Mouse (Mus musculus) liver, embryonic 14.5 days (tissue): Measurements from ENCODE around the gene Cnp. TPM values are rescaled to one million over a fixed set of nuclear protein-coding genes. Genes with fewer than 3 reads are reported as not detected.

Experiments
- ATAC-seq: fragments of 200-750 bp; cut with Nextera tagmentation; 2 replicates; pipeline ENCODE4 v1.8.0; 2017; ENCODE audit warnings: moderate number of reproducible peaks, mild to moderate bottlenecking, moderate library complexity; ENCODE audit not compliant: insufficient read depth
- DNase-seq, 3 experiments: peaks; one replicate each; pipeline ENCODE4 v3.0.0-alpha.2; 2012 to 2013; ENCODE audit warnings: low read depth in 3 of 3, low spot score in 3 of 3
- H3K27ac ChIP-seq: fragments of 300-500 bp; sonication (generic); 2 replicates; pipeline ENCODE4 v1.5.1; 2014; ENCODE audit warnings: moderate library complexity, mild to moderate bottlenecking, control low read depth, inconsistent platforms
- H3K27me3 ChIP-seq: fragments of 300-500 bp; sonication (generic); 2 replicates; pipeline ENCODE4 v1.6.1; 2014; ENCODE audit warnings: mild to moderate bottlenecking, low read length, moderate library complexity; ENCODE audit not compliant: control insufficient read depth, insufficient read depth
- H3K36me3 ChIP-seq: fragments of 300-500 bp; sonication (generic); replicated peaks from 2 replicates; pipeline ENCODE4 v1.6.1; 2014; ENCODE audit warnings: low read depth; ENCODE audit not compliant: control insufficient read depth, insufficient read depth
- H3K4me1 ChIP-seq, 2 experiments: fragments of 200-500 bp in 1 of 2; fragments of 300-500 bp in 1 of 2; sonication (generic) in 1 of 2; replicated peaks; 2 replicates each; pipeline ENCODE4 v1.6.1; 2012 to 2014; ENCODE audit warnings: antibody characterized with exemption in 1 of 2, inconsistent platforms in 1 of 2, low read length in 1 of 2; ENCODE audit not compliant: control insufficient read depth in 2 of 2, insufficient read depth in 2 of 2
- H3K4me2 ChIP-seq: fragments of 300-500 bp; sonication (generic); 2 replicates; pipeline ENCODE4 v1.6.1; 2014; ENCODE audit warnings: low read depth, mild to moderate bottlenecking, control low read depth, moderate library complexity
- H3K4me3 ChIP-seq, 2 experiments: fragments of 200-500 bp in 1 of 2; fragments of 300-500 bp in 1 of 2; sonication (generic) in 1 of 2; 2 replicates each; pipeline ENCODE4 v1.5.1; 2012 to 2014; ENCODE audit warnings: low read depth in 2 of 2, low read length in 2 of 2, mild to moderate bottlenecking in 2 of 2, control low read depth in 1 of 2, inconsistent platforms in 1 of 2, moderate library complexity in 1 of 2; ENCODE audit not compliant: insufficient read depth in 1 of 2
- H3K9ac ChIP-seq: fragments of 300-500 bp; sonication (generic); replicated peaks from 2 replicates; pipeline ENCODE4 v1.6.1; 2014; ENCODE audit warnings: mild to moderate bottlenecking, control low read depth, moderate library complexity
- H3K9me3 ChIP-seq: fragments of 300-500 bp; sonication (generic); 2 replicates; pipeline ENCODE4 v1.6.1; 2016; ENCODE audit warnings: low read length, mixed read lengths; ENCODE audit not compliant: control insufficient read depth
- CTCF ChIP-seq: IDR thresholded peaks from 2 replicates; pipeline ENCODE4 v1.5.1; 2016; ENCODE audit warnings: antibody characterized with exemption, low read depth, control low read depth
- EP300 ChIP-seq: IDR thresholded peaks from 2 replicates; pipeline ENCODE4 v1.6.1; 2016; ENCODE audit warnings: antibody characterized with exemption, low read depth
- WGBS: fragments of 180-500 bp; shearing (Covaris S2); extraction: QIAGEN DNeasy Blood & Tissue Kit; methylation state at CpG from one replicate; pipeline ENCODE4 v1.1.7; 2014; ENCODE audit not compliant: insufficient replicate concordance; 5-methylcytosine and 5-hydroxymethylcytosine counted together
- polyA plus RNA-seq, 2 experiments: library from polyadenylated mRNA; depleted of rRNA in 1 of 2; stranded (reverse) in 1 of 2; unstranded in 1 of 2; fragments of >200 nt; fragmentation: Nextera tagmentation in 1 of 2; extraction: Ambion mirVana in 1 of 2; gene quantifications; 2 replicates each; pipeline versions ENCODE4 v1.2.1 to v1.2.3; 2012 to 2014

Cnp gene
- polyA plus RNA-seq, 2 experiments, result 6.3 to 10.0 TPM

- Histone ChIP-seq H3K4me1 (peaks cover 0 to 6% of the 10 kb centered on the region in 2 experiments; a peak in 1 of 4 replicates), H3K4me3 (no peak overlapping the region), H3K9me3 (no peaks in the 10 kb centered on the region), H3K9ac (no peak overlapping the region), H3K27me3 (no peaks in the 10 kb centered on the region), H3K27ac (no peak overlapping the region), H3K36me3 (no peaks in the 10 kb centered on the region), H3K4me2 (no peak overlapping the region)
- 68% methylated on average over 4 of the region's 4 CpGs for WGBS
- no peak for ATAC-seq
- DNase-seq, result no peak
- TF ChIP-seq CTCF (no peak), EP300 (no peak)
These were observed 21.9 kb upstream of the Cnp start for GRCm38 (mm10) chr11:100552842-100553241.

GRCm38 (mm10) chr11:100555583-100555982 is 19.1 kb upstream of the Cnp start:
- Histone ChIP-seq H3K9ac (no peak overlapping the region), H3K27me3 (no peaks in the 10 kb centered on the region), H3K9me3 (no peaks in the 10 kb centered on the region), H3K4me1 (no peaks in the 10 kb centered on the region), H3K27ac (no peak overlapping the region), H3K4me2 (peak overlapping the region; percentile 44), H3K36me3 (no peaks in the 10 kb centered on the region), H3K4me3 (peak overlapping the region in 1 of 2 experiments; percentile 26; a peak in 1 of 4 replicates)
- DNase-seq, result peak; percentile 49 to 55 (median 55)
- ATAC-seq, result 0 out of 2 replicates have a peak, but pooled peaks have one; percentile 53
- TF ChIP-seq EP300 (no peak), CTCF (peak; percentile 79)
- 9% methylated on average over 11 of the region's 11 CpGs for whole genome bisulfite sequencing

DNA sequence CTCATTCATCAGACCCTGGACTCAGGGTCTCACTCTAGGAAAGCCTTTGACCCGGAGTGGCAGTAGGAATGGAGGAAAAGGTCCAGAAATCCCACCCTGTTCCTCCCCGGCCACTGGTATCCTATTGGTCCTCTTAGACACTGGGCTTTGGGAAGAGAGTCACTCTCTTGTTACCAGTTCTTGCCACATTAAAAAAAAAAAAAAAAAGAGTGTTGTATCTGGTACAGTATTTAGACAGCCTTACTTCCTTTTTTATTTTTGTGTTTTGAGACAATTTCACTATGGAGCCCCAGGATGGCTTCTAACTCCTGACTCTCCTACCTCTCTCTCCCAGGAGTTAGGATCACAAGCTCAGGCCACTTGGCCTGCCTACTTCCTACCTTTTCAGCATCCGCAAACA is 17.1 kb upstream of the Cnp start:
- Histone ChIP-seq H3K9me3 (no peaks in the 10 kb centered on the region), H3K4me1 (no peaks in the 10 kb centered on the region), H3K36me3 (no peaks in the 10 kb centered on the region), H3K27me3 (no peaks in the 10 kb centered on the region), H3K4me2 (no peak overlapping the region), H3K27ac (no peak overlapping the region), H3K9ac (no peak overlapping the region), H3K4me3 (no peak overlapping the region)
- DNase-seq (no peak), ATAC-seq (no peak)
- WGBS, result 68% methylated on average over 3 of the region's 3 CpGs
- TF ChIP-seq EP300, result no peak
- no peak for TF ChIP-seq CTCF

DNA sequence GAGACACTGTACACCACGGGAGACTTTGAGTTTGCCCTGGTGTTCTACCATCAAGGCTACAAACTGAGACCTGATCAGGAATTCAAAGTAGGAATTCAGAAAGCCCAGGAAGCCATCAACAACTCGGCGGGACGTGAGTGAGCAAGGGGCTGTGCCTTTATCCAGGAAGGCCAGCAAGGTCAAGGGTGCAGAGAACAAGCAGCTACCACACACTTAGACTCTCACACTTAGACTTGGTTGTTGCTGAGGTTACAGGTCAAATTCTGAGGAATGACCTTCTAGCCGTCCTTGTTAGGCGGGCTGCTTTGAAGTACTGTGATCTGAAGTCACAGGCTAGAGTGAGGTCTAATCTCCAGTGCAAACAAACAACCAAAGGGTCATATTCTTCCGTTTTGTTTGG is 15.2 kb upstream of the Cnp start:
- Histone ChIP-seq H3K4me3 (no peak overlapping the region), H3K27me3 (no peaks in the 10 kb centered on the region), H3K9ac (no peak overlapping the region), H3K36me3 (no peaks in the 10 kb centered on the region), H3K4me1 (no peaks in the 10 kb centered on the region), H3K9me3 (no peaks in the 10 kb centered on the region), H3K4me2 (no peak overlapping the region), H3K27ac (no peak overlapping the region)
- no peak for TF ChIP-seq EP300
- TF ChIP-seq CTCF, result no peak
- ATAC-seq (no peak), DNase-seq (no peak)
- WGBS, result 56% methylated on average over 7 of the region's 7 CpGs

GRCm38 (mm10) chr11:100561748-100562147 is 13.0 kb upstream of the Cnp start:
- H3K9ac ChIP-seq, result no peak overlapping the region
- H3K4me1 ChIP-seq, result no peaks in the 10 kb centered on the region
- H3K27me3 ChIP-seq, result no peaks in the 10 kb centered on the region
- no peak for TF ChIP-seq CTCF
- no peak for TF ChIP-seq EP300
- ATAC-seq, result no peak
- DNase-seq, result no peak
- H3K36me3 ChIP-seq, result no peaks in the 10 kb centered on the region
- no peak overlapping the region for H3K27ac ChIP-seq
- 50% methylated on average over 5 of the region's 5 CpGs for whole genome bisulfite sequencing
- H3K4me3 ChIP-seq, result no peak overlapping the region
- H3K4me2 ChIP-seq, result no peak overlapping the region
- H3K9me3 ChIP-seq, result no peaks in the 10 kb centered on the region
